Mouse (Mus musculus) forelimb bud, embryonic 11.5 days (tissue): ENCODE measurements around the gene Tyro3.

Experiments
- DNase-seq: peaks from one replicate; pipeline ENCODE4 v3.0.0-alpha.2; 2012; ENCODE audit warnings: low read depth, low spot score

Gene Tyro3

DNA sequence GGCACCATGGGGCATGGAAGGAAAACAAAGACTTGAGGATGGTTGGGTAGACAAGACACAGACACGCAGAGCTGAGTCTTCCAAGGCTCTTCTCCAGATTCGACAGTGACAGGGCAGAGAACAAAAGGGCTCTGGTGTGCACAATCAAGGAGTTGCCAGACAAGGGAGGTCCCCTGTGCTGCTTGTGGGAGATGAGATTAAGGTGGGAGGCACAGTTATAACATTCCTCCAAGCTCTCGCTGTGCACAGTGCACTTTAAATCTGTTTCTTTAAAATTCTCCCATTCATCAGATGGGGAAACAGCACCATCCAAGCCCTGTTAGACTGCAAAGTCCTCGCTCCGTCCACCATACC lies 6.7 kb downstream of the Tyro3 start:
- DNase-seq, result no peak

DNA sequence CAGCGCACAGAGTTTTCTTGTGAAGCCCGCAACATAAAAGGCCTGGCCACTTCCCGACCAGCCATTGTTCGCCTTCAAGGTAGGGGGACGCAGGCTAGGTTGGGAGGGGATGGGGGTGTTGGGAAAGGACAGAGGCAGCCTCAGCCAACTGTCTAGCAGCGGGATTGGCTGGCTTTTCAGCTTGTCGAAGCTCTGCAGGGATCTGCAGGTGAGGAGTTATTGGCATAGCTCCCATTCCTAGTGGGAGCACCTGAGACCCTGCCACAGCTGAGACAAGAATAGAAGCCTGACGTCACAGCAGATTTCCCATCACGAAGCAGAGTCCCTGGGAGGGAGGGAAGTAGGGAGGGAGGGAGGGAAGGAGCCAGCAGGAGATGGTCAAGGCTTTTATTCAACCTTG lies 7.2 kb downstream of the Tyro3 start:
- DNase-seq, result no peak

DNA sequence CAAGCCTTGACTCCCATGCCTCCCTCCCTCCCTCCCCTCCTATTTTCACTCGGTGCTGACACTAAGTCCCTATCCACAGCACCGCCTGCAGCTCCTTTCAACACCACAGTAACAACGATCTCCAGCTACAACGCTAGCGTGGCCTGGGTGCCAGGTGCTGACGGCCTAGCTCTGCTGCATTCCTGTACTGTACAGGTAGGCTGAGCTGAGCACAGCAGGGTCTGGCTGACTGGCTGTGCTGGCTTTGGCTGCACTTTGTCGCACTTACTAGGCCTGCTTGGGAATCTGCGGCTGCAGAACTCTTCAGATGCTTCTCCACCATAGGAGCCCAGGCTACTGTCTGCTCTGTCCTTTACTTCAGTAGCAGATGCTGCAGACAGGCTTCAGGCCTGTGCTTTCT lies 8.0 kb downstream of the Tyro3 start:
- DNase-seq, result no peak

DNA sequence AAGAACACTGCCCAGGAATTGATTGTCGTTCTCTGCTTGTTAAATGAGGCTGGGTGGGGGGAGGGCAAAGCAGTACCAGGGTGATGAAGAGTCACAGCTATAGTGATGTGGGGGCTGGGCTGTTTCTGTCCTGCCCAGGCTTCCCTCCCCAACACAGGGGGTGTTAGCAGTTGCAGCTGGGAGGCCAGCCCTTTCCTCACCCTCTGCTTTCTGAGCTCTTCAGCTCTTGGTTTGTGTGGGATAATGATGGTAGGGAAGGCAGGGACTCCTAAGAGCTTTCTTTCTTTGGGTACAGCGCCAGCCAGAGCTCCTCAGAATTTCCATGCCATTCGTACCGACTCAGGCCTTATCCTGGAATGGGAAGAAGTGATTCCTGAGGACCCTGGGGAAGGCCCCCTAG lies 10.9 kb downstream of the Tyro3 start:
- no peak for DNase-seq

DNA sequence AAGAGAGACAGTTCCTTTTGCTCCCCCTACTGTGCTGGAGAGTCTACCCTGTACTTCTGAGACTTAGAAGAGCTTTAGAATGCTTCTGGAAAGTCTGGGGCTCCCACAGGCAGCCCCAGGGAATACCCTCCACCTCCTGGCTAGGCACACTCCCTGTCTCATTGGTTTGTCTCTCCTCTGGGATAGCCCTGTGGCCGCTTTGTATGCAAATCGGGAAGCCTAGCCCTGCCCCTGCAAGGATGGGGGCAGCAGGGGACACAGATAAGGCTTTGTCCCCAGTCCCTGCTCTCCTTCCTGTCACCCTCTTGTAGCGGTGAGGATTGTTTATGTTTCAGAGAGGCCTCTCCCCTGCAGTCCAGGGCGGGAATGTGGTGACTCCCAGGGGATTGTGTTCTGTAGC lies 11.3 kb downstream of the Tyro3 start:
- DNase-seq, result no peak

DNA sequence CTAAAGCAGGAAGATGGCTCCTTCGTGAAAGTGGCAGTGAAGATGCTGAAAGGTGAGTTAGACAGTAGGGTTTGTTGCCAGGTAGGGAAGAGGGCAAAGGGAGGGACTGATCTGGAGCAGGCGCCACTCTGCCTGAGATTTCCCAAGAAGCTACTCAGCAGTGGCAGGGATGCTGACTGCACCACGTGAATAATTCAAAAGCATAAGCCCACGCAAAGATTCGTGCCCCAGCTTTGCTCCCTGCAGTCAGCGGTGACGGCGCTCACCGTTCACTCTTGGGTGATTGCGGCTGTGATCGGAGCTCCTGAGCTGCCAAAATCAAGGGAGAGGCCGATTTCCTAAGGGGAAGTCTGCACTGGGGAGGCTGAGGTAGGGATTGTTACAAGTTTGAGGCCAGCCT lies 13.4 kb downstream of the Tyro3 start:
- no peak for DNase-seq

DNA sequence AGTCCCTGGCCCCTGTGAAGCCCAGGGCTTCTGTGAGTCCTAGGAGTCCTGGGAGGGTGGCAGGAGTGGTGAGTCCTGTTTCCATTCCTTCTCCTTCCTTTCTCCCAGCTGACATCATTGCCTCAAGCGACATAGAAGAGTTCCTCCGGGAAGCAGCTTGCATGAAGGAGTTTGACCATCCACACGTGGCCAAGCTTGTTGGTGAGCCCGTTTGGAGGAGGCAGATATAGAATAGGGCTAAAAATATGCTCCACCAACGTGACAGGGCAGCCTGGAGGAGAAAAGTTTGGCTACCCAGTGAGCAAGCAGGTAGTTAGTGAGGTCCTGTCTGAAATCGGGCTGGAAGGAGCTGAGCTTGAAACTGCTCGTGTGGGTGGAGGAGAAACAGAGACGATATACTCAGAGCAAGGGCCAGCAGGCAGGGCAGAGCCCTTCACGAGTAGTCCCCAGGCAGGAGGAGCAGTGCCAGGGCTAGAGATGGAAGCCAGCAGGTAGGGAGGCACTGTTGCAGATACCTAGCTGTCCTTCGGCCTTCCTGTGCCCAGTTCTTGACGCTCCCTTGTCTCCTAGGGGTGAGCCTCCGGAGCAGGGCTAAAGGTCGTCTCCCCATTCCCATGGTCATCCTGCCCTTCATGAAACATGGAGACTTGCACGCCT lies 14.1 kb downstream of the Tyro3 start:
- no peak for DNase-seq

DNA sequence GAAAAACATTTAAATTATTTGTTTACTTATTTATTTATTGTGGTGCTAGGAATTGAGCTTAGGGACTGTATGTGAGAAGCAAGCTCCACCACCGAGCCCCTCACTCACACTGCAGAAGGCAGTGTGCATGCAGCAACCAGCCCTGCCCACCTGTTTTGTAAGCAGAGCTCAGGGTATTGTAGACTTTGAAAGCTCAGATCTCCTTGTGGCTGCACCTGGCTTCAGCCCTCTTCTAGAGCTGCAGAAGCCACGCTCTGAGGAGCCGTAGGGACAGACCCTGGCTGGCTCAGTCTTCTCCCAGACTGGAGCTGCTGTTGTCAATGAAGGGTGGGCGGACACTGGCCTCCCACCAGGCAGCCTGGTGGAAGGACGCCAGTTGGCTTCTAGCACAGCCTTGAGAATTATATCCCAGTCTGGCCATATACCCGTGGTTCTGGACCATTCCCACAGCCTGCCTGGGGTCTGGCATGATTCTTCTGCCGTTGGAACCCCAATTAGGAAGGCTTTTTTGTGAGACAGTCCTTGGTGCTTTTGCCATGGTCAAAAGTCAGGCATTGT lies 16.9 kb downstream of the Tyro3 start:
- DNase-seq, result no peak

DNA sequence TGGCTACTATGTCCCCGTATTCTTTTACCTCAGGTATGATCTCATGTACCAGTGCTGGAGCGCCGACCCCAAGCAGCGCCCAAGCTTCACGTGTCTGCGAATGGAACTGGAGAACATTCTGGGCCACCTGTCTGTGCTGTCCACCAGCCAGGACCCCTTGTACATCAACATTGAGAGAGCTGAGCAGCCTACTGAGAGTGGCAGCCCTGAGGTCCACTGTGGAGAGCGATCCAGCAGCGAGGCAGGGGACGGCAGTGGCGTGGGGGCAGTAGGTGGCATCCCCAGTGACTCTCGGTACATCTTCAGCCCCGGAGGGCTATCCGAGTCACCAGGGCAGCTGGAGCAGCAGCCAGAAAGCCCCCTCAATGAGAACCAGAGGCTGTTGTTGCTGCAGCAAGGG lies 19.1 kb downstream of the Tyro3 start:
- no peak for DNase-seq

DNA sequence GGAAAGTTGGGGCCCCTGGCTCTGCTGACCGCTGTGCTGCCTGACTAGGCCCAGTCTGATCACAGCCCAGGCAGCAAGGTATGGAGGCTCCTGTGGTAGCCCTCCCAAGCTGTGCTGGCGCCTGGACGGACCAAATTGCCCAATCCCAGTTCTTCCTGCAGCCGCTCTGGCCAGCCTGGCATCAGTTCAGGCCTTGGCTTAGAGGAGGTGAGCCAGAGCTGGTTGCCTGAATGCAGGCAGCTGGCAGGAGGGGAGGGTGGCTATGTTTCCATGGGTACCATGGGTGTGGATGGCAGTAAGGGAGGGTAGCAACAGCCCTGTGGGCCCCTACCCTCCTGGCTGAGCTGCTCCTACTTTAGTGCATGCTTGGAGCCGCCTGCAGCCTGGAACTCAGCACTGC lies 19.5 kb downstream of the Tyro3 start:
- DNase-seq, result no peak

DNA sequence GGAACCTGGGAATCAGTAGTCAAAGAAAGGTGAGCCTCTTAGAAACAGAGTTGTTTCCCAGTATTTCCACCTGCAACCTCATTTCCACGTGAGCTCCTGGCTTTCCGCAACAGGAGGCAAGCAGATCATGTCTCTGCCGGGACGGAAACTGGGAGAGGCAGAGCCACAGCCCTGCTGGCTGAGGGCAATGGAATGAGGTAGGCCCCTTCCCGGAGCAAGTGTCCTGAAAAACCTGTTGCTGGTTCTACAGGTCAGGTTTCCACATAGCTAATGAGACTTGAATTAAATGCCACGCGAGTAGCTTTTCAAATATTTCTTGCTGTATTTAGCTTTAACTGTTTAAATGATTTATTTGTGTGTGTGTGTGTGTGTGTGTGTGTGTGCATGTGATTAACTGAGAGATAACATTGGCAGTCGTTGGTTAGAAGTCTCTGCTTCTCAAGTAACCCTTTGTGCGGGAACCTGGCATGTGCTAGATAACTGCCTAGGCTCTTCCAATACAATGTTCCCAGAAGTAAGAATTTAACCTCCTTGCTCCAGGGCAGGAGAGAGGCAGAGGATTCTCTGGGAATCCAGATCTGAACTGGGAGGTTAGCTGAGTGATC lies 21.2 kb downstream of the Tyro3 start:
- no peak for DNase-seq

DNA sequence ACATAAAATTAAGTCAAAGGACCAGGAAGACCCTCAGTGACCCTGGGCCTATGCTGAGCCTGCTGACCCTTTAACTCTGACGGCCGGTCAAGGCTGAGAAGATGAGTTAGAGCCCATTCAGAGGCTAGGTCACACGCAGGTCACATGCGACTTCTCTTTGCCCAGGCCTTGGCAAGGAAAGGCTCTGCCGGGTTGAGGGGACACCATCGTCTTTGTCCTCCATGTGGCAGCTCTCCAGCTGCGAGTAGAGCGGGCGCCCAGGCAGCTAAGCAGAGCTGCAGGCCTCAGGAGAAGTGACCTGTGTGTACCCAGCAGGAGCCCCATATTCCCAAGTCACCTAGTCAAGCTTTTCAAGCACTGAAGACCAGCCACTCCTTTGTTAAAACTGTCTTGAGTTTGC lies 23.6 kb downstream of the Tyro3 start:
- no peak for DNase-seq

DNA sequence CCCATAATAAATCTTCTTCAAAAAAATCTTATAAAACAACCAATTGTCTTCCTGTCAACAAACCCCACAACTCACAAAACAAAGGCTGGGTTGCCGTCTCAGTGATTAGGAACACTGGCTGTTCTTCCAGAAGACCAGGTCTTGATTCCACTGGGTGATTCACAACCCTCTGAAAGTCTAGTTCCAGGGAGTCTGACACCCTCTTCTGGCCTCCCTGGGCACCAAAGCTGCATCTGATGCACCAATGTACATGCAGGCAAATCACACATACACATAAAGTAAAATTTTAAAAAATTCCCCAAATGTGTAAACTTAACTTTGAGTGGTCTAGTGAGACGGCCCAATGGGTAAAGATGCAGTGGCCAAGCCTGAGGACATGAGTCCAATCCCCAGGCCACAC lies 33.0 kb downstream of the Tyro3 start:
- DNase-seq, result no peak

DNA sequence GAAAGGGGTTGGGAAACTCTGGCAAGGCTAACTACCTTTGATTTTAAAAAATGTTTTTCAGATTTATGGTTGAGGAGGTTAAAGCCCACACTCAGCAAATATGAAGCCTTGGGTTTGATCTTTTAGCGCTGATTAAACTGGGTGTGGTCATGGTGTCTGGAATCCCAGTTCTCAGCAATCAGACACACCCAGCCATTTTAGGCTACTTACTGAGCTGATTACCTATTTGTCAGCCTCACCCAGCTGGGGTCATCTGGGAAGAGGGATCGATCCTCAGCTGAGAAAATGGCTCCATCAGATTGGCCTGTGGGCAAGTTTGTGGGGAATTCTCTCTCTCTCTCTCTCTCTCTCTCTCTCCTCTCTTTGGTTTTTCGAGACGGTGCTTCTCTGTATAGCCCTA lies 36.7 kb downstream of the Tyro3 start:
- no peak for DNase-seq

DNA sequence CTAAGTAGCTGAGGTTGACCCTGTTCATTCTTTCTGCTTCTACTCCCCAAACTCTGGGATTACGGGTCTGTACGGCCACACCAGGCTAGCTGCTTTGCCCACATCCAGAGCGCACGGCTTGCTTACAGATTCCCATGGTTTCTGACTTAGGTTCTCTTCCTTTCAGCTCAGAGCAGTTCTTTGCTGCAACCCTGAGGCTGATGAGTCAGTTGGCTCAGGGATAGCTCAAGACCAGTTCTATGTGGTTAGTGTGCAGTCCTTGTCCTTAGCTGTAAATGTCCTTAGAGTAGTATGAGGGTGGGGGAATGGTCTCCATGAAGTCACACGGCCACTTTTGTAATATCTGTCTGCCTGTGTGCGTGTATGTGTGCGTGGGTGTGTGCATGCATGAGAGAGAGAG lies 40.1 kb downstream of the Tyro3 start:
- no peak for DNase-seq

DNA sequence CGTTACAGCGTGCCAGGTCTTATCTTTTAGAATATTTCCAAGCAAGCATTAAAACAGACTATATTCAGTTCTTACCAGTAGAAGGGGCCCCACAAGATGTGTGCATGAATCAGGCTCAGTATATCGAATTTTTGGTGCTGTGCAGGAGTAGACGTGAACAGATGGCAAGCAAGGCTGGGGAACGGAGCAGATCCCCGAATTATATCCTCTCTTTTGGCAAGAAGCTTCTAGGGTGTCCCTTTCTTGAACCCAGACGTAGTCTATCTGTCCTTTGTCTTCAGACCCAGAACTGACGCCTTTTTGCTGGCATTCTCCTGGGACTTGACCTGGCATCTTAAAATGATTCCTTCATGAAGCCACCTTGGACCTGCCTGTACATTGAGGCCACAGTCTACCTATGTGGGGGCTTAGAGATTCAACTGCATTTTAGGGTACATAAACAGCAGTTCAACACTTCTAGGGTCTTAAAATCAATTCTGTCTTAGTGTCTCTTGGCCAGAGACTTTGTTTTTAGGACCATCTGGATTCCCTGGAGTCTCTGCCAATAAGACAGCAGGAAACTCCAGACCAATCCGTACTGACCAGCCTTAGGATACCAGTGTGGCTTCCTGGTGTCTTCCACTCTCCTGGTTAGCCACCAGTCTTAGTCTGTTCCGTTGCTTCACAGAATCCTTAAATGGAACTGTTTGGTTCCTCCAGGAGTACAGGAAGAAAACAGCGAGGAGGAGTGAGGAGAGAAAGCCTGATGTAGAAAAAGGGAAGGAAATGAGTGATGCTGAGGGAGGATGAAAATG lies 41.0 kb downstream of the Tyro3 start:
- no peak for DNase-seq

DNA sequence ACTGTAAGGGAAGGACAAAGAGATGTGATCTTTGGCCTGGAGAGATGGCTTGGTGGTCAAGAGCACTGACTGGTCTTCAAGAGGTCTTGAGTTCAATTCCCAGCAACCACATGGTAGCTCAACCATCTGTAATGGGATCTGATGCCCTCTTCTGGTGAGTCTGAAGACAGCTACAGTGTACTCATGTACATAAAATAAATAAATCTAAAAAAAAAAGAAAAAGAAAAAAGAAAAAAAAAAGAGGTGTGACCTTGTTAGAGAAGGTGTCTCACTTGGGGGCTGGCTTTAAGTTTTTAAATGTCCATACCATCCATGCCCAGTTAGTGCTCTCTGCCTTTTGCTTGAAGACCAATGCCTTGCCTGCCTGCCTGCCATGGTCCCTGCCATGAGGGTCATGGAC lies 42.5 kb downstream of the Tyro3 start:
- no peak for DNase-seq

DNA sequence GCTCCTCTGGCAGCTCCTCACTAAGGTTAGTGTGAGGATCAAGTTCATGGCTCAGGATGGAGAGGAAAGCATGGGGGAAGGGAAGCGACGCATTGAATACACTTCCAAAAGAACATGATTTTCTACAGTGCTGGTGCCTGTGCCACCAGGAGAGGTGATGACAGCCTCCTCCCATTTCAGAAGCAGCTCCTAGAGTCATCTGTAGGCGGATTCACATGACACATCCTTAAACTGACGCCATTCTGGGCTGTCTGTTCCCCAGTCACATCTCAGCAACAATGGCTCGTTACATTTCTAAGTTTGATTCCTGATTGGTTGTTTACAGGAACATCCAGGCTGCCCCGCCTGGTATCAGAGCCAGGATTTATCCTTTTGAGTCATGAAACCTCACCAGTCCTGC lies 44.5 kb downstream of the Tyro3 start:
- no peak for DNase-seq

DNA sequence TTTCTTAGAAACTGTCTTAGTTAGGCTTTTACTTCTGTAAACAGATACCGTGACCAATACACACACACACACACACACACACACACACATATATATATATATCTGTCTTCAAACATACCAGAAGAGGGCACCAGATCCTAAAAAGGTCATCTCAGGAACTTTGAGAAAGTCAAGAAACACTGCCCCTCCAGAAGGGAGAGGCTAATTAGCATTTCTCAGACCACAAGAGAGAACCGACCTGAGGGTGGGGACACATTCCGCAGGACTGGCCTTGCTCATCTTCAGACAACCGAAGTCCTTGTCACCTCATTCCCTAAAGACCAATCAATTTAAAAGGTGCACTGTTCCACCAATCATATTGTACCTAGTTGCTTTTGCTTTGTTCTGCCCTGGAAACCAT lies 46.0 kb downstream of the Tyro3 start:
- DNase-seq, result no peak

DNA sequence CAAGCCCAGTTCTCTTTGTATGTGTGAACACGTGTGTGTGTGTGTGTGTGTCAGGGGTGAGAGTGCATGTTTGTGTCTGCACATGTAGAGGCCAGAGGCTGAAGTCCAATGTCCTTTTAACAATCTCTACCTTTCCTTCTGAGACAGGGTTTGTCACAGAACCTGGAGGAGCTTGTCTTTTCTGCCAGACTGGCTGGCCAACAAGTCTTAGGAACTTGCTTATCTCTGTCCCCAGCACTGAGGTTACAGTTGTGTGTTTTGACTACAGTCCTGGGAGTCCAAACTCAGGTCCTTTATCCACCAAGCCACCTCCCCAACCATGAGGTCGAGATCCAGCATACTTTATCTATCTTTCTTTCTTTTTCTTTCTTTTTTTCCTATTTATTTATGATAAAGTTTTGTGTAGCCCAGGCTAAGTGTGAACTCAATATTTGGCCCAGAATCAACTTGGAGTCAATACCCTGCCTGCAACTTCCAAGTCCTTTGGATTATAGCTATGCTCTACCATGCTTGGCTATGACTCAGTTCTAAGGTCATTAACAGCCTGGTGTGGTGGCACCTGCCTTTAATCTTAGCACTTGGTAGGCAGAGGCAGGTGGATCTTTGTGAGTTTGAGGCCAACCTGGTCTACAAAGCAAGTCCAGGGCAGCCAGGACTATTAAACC lies 48.5 kb downstream of the Tyro3 start:
- no peak for DNase-seq

DNA sequence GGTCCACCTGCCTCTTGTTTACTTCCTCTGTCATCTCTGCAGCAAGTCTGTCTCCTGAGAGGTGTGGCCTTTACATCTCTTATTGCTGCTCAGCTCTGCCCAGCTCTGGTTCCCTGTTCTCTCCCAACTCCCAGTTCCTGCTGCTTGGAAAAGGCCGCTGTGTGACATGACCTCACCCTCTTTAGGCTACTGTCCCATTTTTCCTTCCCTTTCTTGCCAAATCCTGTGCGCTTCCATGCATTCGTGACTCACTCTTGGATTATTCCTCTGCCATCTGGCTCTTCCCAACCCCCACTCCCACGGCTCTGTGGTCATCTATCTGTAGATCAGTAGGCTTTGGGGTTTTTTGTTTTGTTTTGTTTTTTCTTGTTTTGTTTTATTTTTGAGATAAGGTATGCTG lies 49.4 kb downstream of the Tyro3 start:
- DNase-seq, result no peak

DNA sequence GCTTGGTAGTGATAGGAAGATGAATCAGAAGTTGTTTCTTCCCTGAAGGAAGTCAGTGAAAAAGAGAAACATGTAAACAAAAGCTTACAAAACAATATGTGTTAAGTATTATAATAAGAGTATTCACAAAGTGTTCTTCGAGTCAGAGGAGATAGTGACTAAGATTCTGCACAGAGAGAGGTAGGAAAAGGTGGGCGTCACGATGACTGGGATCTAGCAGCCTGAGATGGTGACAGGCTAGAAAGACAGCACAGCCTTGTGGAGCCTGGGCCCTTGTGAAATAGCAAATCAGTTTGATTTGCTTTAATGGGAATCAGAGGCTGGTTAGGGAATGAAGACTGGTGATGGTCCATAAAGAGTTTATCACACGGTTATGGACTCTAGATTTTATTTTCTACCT lies 56.3 kb downstream of the Tyro3 start:
- DNase-seq, result no peak
